Mouse (Mus musculus) heart, embryonic 10.5 days (tissue): ENCODE measurements at regions not wholly inside any gene's neighbourhood (a gene's known extent, or its start where the extent isn't known, plus 50 kb on each side); places are given as distances from the start of the nearest gene placed in this dataset.
"Not testable (repeated sequence)": the region's sequence is repeated elsewhere in the genome, so short reads cannot be mapped to it uniquely, and the experiment has no call there.

Experiments
- DNase-seq: peaks from one replicate; pipeline ENCODE4 v3.0.0-alpha.2; 2017; ENCODE audit warnings: low spot score
- H3K27ac ChIP-seq: fragments of 300-500 bp; sonication (generic); 2 replicates; pipeline ENCODE4 v1.5.1; 2016; ENCODE audit warnings: mild to moderate bottlenecking
- H3K27me3 ChIP-seq: fragments of 300-500 bp; sonication (generic); 2 replicates; pipeline ENCODE4 v1.6.1; 2016; ENCODE audit warnings: mild to moderate bottlenecking; ENCODE audit not compliant: poor library complexity, insufficient read depth, severe bottlenecking
- H3K36me3 ChIP-seq: fragments of 300-500 bp; sonication (generic); 2 replicates; pipeline ENCODE4 v1.6.1; 2016; ENCODE audit warnings: mild to moderate bottlenecking, moderate library complexity
- H3K4me1 ChIP-seq: fragments of 300-500 bp; sonication (generic); 2 replicates; pipeline ENCODE4 v1.6.1; 2016; ENCODE audit warnings: mild to moderate bottlenecking
- H3K4me3 ChIP-seq: fragments of 300-500 bp; sonication (generic); 2 replicates; pipeline ENCODE4 v1.5.1; 2016; ENCODE audit warnings: mild to moderate bottlenecking, moderate library complexity
- H3K9me3 ChIP-seq: fragments of 300-500 bp; sonication (generic); 2 replicates; pipeline ENCODE4 v1.6.1; 2016; ENCODE audit warnings: mild to moderate bottlenecking, moderate library complexity
- WGBS: fragments of 180-500 bp; shearing (Covaris S2); methylation state at CpG from one replicate; pipeline ENCODE4 v1.1.7; 2016; 5-methylcytosine and 5-hydroxymethylcytosine counted together

- not testable (repeated sequence) for H3K27ac ChIP-seq, H3K4me3 ChIP-seq, H3K9me3 ChIP-seq, H3K36me3 ChIP-seq, H3K4me1 ChIP-seq, H3K27me3 ChIP-seq, DNase-seq
- 65% methylated on average over 4 of the region's 5 CpGs for WGBS
Observed at GRCm38 (mm10) chr1:85451701-85452100, 123.8 kb upstream of the G530012D18Rik start.

GRCm38 (mm10) chr1:85453350-85453749, 122.1 kb upstream of the G530012D18Rik start:
- H3K9me3 ChIP-seq, H3K27me3 ChIP-seq, H3K36me3 ChIP-seq, H3K27ac ChIP-seq, H3K4me1 ChIP-seq, H3K4me3 ChIP-seq: not testable (repeated sequence)
- WGBS = 75% methylated on average over 4 of the region's 4 CpGs
- DNase-seq = peak; percentile 55

- H3K4me1 ChIP-seq, H3K4me3 ChIP-seq, H3K27me3 ChIP-seq, H3K9me3 ChIP-seq, H3K36me3 ChIP-seq, DNase-seq, H3K27ac ChIP-seq: not testable (repeated sequence)
- WGBS = 65% methylated on average over 1 of the region's 1 CpGs
Observed at GRCm38 (mm10) chr1:85456671-85457070, 118.8 kb upstream of the G530012D18Rik start.

GRCm38 (mm10) chr1:85457731-85458130, 117.7 kb upstream of the G530012D18Rik start:
- not testable (repeated sequence) for H3K4me1 ChIP-seq, H3K27me3 ChIP-seq, H3K27ac ChIP-seq, H3K4me3 ChIP-seq, H3K9me3 ChIP-seq, H3K36me3 ChIP-seq, DNase-seq
- WGBS = 69% methylated on average over 4 of the region's 4 CpGs

- not testable (repeated sequence) for DNase-seq, H3K36me3 ChIP-seq, H3K9me3 ChIP-seq, H3K4me3 ChIP-seq, H3K27me3 ChIP-seq, H3K4me1 ChIP-seq, H3K27ac ChIP-seq
- 81% methylated on average over 4 of the region's 4 CpGs for WGBS
Observed at GRCm38 (mm10) chr1:85462121-85462520, 113.4 kb upstream of the G530012D18Rik start.

- H3K4me3 ChIP-seq, H3K27ac ChIP-seq, H3K27me3 ChIP-seq, H3K4me1 ChIP-seq, H3K9me3 ChIP-seq, H3K36me3 ChIP-seq, DNase-seq: not testable (repeated sequence)
- WGBS = 75% methylated on average over 3 of the region's 3 CpGs
Observed at GRCm38 (mm10) chr1:85479117-85479516, 96.4 kb upstream of the G530012D18Rik start.

- H3K27me3 ChIP-seq, H3K4me1 ChIP-seq, H3K36me3 ChIP-seq, DNase-seq, H3K27ac ChIP-seq, H3K4me3 ChIP-seq, H3K9me3 ChIP-seq: not testable (repeated sequence)
- 87% methylated on average over 4 of the region's 6 CpGs for WGBS
Observed at GRCm38 (mm10) chr1:85484985-85485384, 90.5 kb upstream of the G530012D18Rik start.

- not testable (repeated sequence) for H3K36me3 ChIP-seq, H3K4me1 ChIP-seq, H3K27ac ChIP-seq, H3K4me3 ChIP-seq, H3K27me3 ChIP-seq, H3K9me3 ChIP-seq, DNase-seq
- 76% methylated on average over 4 of the region's 4 CpGs for WGBS
Observed at GRCm38 (mm10) chr1:85499931-85500330, 75.5 kb upstream of the G530012D18Rik start.

GRCm38 (mm10) chr1:85501278-85501677, 74.2 kb upstream of the G530012D18Rik start:
- H3K4me3 ChIP-seq, DNase-seq, H3K36me3 ChIP-seq, H3K4me1 ChIP-seq, H3K27ac ChIP-seq, H3K27me3 ChIP-seq, H3K9me3 ChIP-seq: not testable (repeated sequence)
- WGBS = 70% methylated on average over 3 of the region's 3 CpGs
